ENCODE assay signal across 16 mouse cellular contexts in the genomic region with DNA sequence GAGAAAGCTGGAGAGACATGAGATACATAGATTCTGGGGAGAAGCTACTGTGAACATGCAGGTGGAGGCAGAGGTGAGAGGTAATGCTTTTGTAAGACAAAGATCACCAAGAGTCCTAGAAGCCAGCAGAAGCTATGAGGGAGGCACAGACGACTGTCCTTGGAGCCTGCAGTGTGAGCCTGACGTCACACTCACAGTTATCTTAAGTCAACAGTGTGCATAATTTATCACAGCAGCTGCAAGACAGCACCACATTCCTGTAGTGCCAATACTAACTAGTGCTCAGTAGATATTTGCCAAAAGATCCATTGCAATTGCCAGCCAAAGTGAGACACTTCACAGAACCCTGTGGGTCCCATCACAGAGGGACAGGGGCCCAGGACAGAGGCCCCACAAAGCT.
DNase-seq lines count a peak whose midpoint lies in the region; ATAC-seq and TF ChIP-seq lines count a peak whose summit lies in the region.
"Had no signal": no experiment of that assay in that cellular context is flagged by ENCODE, and none has a peak within 500 bp of the region (broad histone marks: within the 10 kb centered on the region; RNA-seq: fewer than 3 reads in every experiment).

No protein-coding gene starts in this region.

- no peak for ATAC-seq in liver, postnatal 0 days
- ATAC-seq: inflammation-experienced regulatory T-cells, adult 6 months had no signal

- no peak overlapping the region for H3K4me3 ChIP-seq in liver, postnatal 0 days (ENCODE audit: low read depth, low read length)
- H3K4me3 ChIP-seq: embryonic facial prominence, embryonic 12.5 days; gastrocnemius, adult 2 months; heart, embryonic 15.5 days; layer of hippocampus, adult 2 months; limb, embryonic 12.5 days; megakaryocyte, embryonic 14.5 days had no signal

- no peaks in the 10 kb centered on the region for H3K9me3 ChIP-seq in liver, postnatal 0 days (ENCODE audit: low read length)
- H3K9me3 ChIP-seq: embryonic facial prominence, embryonic 12.5 days; heart, embryonic 15.5 days; limb, embryonic 12.5 days had no signal

- no peak for TF ChIP-seq EP300 in liver, postnatal 0 days (IDR thresholded peaks at IDR 0.05; ENCODE audit: low read depth)

- no peaks in the 10 kb centered on the region for H3K36me3 ChIP-seq in liver, postnatal 0 days (replicated peaks; ENCODE audit: insufficient read depth, low read length)
- H3K36me3 ChIP-seq: embryonic facial prominence, embryonic 12.5 days; heart, embryonic 15.5 days; limb, embryonic 12.5 days had no signal

- H3K4me1 ChIP-seq in liver, postnatal 0 days (ENCODE audit: insufficient read depth), result no peaks in the 10 kb centered on the region

- H3K27ac ChIP-seq in liver, postnatal 0 days (ENCODE audit: low read depth), result no peak overlapping the region
- H3K27ac ChIP-seq: embryonic facial prominence, embryonic 12.5 days; gastrocnemius, adult 2 months; heart, embryonic 15.5 days; layer of hippocampus, adult 2 months; limb, embryonic 12.5 days had no signal

- peak; percentile 57 to 74 for DNase-seq in adrenal gland, adult (ENCODE audit: inconsistent age in 2 of 2, low spot score in 1 of 2)
- DNase-seq in adrenal gland, postnatal 4 days (ENCODE audit: low spot score in 2 of 2), result no peak
- DNase-seq in liver, result peak; percentile 13
- no peak for DNase-seq in liver, postnatal 0 days
- peak; percentile 47 for DNase-seq in c-Kit-positive CD71-positive TER-119-negative erythroid progenitor cells, embryonic 14.5 days (ENCODE audit: low read depth)
- DNase-seq in mesoderm, embryonic 11.5 days (ENCODE audit: low read depth, low spot score), result peak; percentile 24
- DNase-seq in thymus, postnatal 14 days, result no peak
- no peak for DNase-seq in kidney, postnatal 36 days
- DNase-seq: gastrocnemius, adult 2 months; thymus, postnatal 25 days had no signal

- no peak for TF ChIP-seq CTCF in liver, postnatal 0 days (IDR thresholded peaks at IDR 0.05; ENCODE audit: low read depth)

- H3K27me3 ChIP-seq in liver, postnatal 0 days (ENCODE audit: insufficient read depth, low read length), result no peaks in the 10 kb centered on the region
- H3K27me3 ChIP-seq: embryonic facial prominence, embryonic 12.5 days; heart, embryonic 15.5 days; limb, embryonic 12.5 days; megakaryocyte, embryonic 14.5 days had no signal

- 21% methylated on average over 2 of the region's 2 CpGs for WGBS in liver, postnatal 0 days (ENCODE audit: insufficient replicate concordance)

- no peak overlapping the region for H3K9ac ChIP-seq in liver, postnatal 0 days (replicated peaks)
- H3K9ac ChIP-seq: embryonic facial prominence, embryonic 12.5 days; heart, embryonic 15.5 days; limb, embryonic 12.5 days had no signal

- H3K4me2 ChIP-seq in liver, postnatal 0 days (ENCODE audit: low read depth, low read length), result no peak overlapping the region
- H3K4me2 ChIP-seq: embryonic facial prominence, embryonic 12.5 days; heart, embryonic 15.5 days; limb, embryonic 12.5 days had no signal

Comparison
In these comparisons a context has a peak if more than half of its experiments do, and no peak if none do; other contexts are left out.
1. DNase-seq: peak in adrenal gland, adult (2 of 2), liver (single experiment), c-Kit-positive CD71-positive TER-119-negative erythroid progenitor cells, embryonic 14.5 days (single experiment) and mesoderm, embryonic 11.5 days (single experiment); none in adrenal gland, postnatal 4 days (0 of 2), liver, postnatal 0 days (single experiment), thymus, postnatal 14 days (single experiment) and kidney, postnatal 36 days (0 of 2).